Mouse (Mus musculus) ES-Bruce4 (cell line): ENCODE data around the gene Plpp7.

Experiments
- CTCF ChIP-seq: IDR thresholded peaks from one replicate; pipeline ENCODE4 v1.8.1; 2011; ENCODE audit warnings: low read depth, low read length
- EP300 ChIP-seq: IDR thresholded peaks from 2 replicates; pipeline ENCODE4 v1.6.1; 2011; ENCODE audit warnings: low read depth, low read length; ENCODE audit not compliant: insufficient read depth
- POLR2A ChIP-seq: IDR thresholded peaks from one replicate; pipeline ENCODE4 v1.8.1; 2011; ENCODE audit warnings: low read length; ENCODE audit not compliant: insufficient read depth

DNA sequence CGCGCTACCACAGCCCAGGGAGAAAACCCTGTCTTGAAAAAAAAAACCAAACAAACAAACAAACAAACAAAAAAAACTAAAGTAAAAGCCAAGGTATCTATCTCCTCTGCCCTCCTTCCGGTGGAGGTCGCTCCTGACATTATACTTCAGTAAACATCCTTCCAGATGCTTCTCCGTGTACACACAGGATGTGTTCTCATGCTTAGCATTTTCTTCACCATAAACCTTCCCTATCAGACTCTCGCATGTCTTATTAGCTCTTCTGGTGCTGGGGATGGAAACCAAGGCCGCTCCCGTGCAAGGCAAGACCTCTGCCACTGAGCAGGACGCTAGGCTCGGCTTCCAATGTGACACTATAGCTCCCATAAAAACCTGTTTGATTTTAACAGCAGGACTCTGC is 17.6 kb upstream of the Plpp7 start:
- TF ChIP-seq CTCF, result no peak
- TF ChIP-seq POLR2A, result no peak
- TF ChIP-seq EP300, result no peak
